Mouse (Mus musculus) heart, postnatal 0 days (tissue): ENCODE measurements around the gene Ccdc85c. TPM values are rescaled to one million over a fixed set of nuclear protein-coding genes. Genes with fewer than 3 reads are reported as not detected.

Experiments used
- ATAC-seq: fragments of 200-750 bp; cut with Nextera tagmentation; 2 replicates; pipeline ENCODE4 v1.8.0; 2017; ENCODE audit warnings: low read depth, moderate number of reproducible peaks, moderate library complexity; ENCODE audit not compliant: insufficient read depth
- DNase-seq: peaks from one replicate; pipeline ENCODE4 v3.0.0-alpha.2; 2016; ENCODE audit warnings: low spot score
- H3K27ac ChIP-seq: fragments of 300-500 bp; sonication (generic); 2 replicates; pipeline ENCODE4 v1.5.1; 2014; ENCODE audit warnings: low read depth, mild to moderate bottlenecking
- H3K27me3 ChIP-seq: fragments of 300-500 bp; sonication (generic); 2 replicates; pipeline ENCODE4 v1.6.1; 2014; ENCODE audit warnings: low read length, mixed read lengths; ENCODE audit not compliant: control insufficient read depth, insufficient read depth
- H3K36me3 ChIP-seq: fragments of 300-500 bp; sonication (generic); replicated peaks from 2 replicates; pipeline ENCODE4 v1.6.1; 2014; ENCODE audit warnings: low read length, mixed read lengths; ENCODE audit not compliant: control insufficient read depth, insufficient read depth
- H3K4me1 ChIP-seq: fragments of 300-500 bp; sonication (generic); 2 replicates; pipeline ENCODE4 v1.6.1; 2014; ENCODE audit warnings: antibody characterized with exemption; ENCODE audit not compliant: control insufficient read depth, insufficient read depth
- H3K4me2 ChIP-seq: fragments of 300-500 bp; sonication (generic); 2 replicates; pipeline ENCODE4 v1.6.1; 2014; ENCODE audit warnings: low read depth, mild to moderate bottlenecking, low read length, moderate library complexity
- H3K4me3 ChIP-seq: fragments of 300-500 bp; sonication (generic); 2 replicates; pipeline ENCODE4 v1.5.1; 2014; ENCODE audit warnings: low read depth, low read length
- H3K9ac ChIP-seq: fragments of 300-500 bp; sonication (generic); replicated peaks from 2 replicates; pipeline ENCODE4 v1.6.1; 2014; ENCODE audit warnings: low read depth, low read length, mixed read lengths
- H3K9me3 ChIP-seq: fragments of 300-500 bp; sonication (generic); replicated peaks from 2 replicates; pipeline ENCODE4 v1.6.1; 2016; ENCODE audit warnings: low read length; ENCODE audit not compliant: control insufficient read depth
- CTCF ChIP-seq: IDR thresholded peaks from 2 replicates; pipeline ENCODE4 v1.5.1; 2016; ENCODE audit warnings: antibody characterized with exemption, control low read depth, low read depth
- EP300 ChIP-seq: IDR thresholded peaks from 2 replicates; pipeline ENCODE4 v1.6.1; 2016; ENCODE audit warnings: antibody characterized with exemption, low read depth
- WGBS: fragments of 180-500 bp; shearing (Covaris S2); extraction: QIAGEN DNeasy Blood & Tissue Kit; methylation state at CpG from one replicate; pipeline ENCODE4 v1.1.7; 2014; 5-methylcytosine and 5-hydroxymethylcytosine counted together
- polyA plus RNA-seq: library from polyadenylated mRNA; unstranded; fragments of >200 nt; fragmentation: Nextera tagmentation; extraction: Ambion mirVana; gene quantifications from 2 replicates; pipeline ENCODE4 v1.2.1, GENCODE M21; 2015
- total RNA-seq: library from RNA; depleted of rRNA; stranded (reverse); fragments of >200 nt; gene quantifications from 2 replicates; pipeline ENCODE4 v1.2.3, GENCODE M21; 2014; ENCODE audit warnings: low replicate concordance

Ccdc85c gene
- total and polyA plus RNA-seq, 2 experiments from 2014 or later = 7.8 to 44.7 TPM

- Histone ChIP-seq H3K9me3 (no peaks in the 10 kb centered on the region), H3K4me1 (peaks cover 4% of the 10 kb centered on the region; the same call in 1 of the 2 replicates), H3K9ac (no peak overlapping the region), H3K36me3 (no peaks in the 10 kb centered on the region), H3K4me2 (no peak overlapping the region), H3K4me3 (no peak overlapping the region), H3K27me3 (peaks cover 51% of the 10 kb centered on the region), H3K27ac (no peak overlapping the region)
- WGBS = 66% methylated on average over 6 of the region's 6 CpGs
- TF ChIP-seq CTCF (no peak), EP300 (no peak)
- ATAC-seq (no peak), DNase-seq (no peak)
Observed at GRCm38 (mm10) chr12:108316655-108317054, 41.4 kb upstream of the Ccdc85c start.

DNA sequence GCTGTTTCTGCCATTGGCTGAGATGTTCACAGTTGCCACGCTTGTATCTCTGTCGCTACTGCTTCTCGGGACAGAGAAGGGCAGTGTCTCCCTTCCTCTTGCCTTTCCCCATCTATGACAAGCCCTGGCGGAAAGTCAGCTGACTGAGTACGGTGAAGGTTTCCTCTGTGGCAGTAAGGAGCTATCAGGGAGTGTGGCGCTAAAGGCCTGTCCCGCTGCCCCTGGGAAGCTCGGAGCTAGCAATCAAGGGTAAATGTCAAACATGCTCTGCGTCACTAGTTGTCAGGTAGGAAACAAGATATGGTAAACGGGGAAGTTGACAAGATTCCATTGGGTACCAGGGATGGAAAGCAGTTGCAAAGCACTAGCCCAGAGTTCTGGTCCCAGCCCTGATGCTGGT lies 40.6 kb upstream of the Ccdc85c start:
- DNase-seq (no peak), ATAC-seq (no peak)
- Histone ChIP-seq H3K36me3 (no peaks in the 10 kb centered on the region), H3K9me3 (no peaks in the 10 kb centered on the region), H3K4me1 (peaks cover 4% of the 10 kb centered on the region; the same call in 1 of the 2 replicates), H3K4me3 (no peak overlapping the region), H3K27ac (no peak overlapping the region), H3K4me2 (no peak overlapping the region), H3K27me3 (peaks cover 49% of the 10 kb centered on the region), H3K9ac (no peak overlapping the region)
- TF ChIP-seq EP300 (no peak), CTCF (no peak)
- 27% methylated on average over 10 of the region's 10 CpGs for WGBS

- Histone ChIP-seq H3K4me1 (no peaks in the 10 kb centered on the region), H3K4me3 (no peak overlapping the region), H3K4me2 (no peak overlapping the region), H3K36me3 (no peaks in the 10 kb centered on the region), H3K9me3 (no peaks in the 10 kb centered on the region), H3K27ac (no peak overlapping the region), H3K27me3 (peaks cover 27% of the 10 kb centered on the region), H3K9ac (no peak overlapping the region)
- 89% methylated on average over 1 of the region's 1 CpGs for WGBS
- no peak for ATAC-seq
- no peak for DNase-seq
- TF ChIP-seq EP300 (no peak), CTCF (no peak)
Observed at GRCm38 (mm10) chr12:108313244-108313772, 38.1 kb upstream of the Ccdc85c start.

DNA sequence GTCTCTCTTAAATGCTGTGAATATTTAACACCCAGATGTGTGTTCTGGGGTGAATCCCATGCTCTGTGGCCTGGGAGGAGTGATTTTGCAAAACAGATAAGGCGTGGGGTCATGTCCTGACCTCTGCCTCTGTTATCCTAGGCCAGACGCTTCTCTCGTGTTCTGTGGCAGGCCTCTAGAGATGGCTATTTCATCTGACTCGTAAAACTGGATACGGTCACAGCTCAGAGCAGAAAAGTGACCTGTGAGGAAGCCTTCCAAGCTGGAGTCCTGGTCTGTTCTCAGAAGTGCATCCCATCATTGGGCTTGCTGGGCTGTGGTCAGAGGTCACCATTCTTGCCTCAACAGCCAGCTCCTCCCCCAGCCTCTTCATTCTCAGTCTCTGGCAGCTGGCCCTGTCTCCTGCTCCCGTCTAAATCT lies 37.2 kb upstream of the Ccdc85c start:
- no peaks in the 10 kb centered on the region for H3K9me3 ChIP-seq
- ATAC-seq = no peak
- DNase-seq = no peak
- TF ChIP-seq CTCF = no peak
- TF ChIP-seq EP300 = no peak
- WGBS = 62% methylated on average over 6 of the region's 6 CpGs
- no peaks in the 10 kb centered on the region for H3K36me3 ChIP-seq
- H3K9ac ChIP-seq = no peak overlapping the region
- no peak overlapping the region for H3K4me2 ChIP-seq
- H3K27me3 ChIP-seq = peaks cover 19% of the 10 kb centered on the region
- H3K4me3 ChIP-seq = no peak overlapping the region
- no peaks in the 10 kb centered on the region; the same call in 1 of the 2 replicates for H3K4me1 ChIP-seq
- H3K27ac ChIP-seq = no peak overlapping the region

- H3K4me1 ChIP-seq = no peaks in the 10 kb centered on the region; the same call in 1 of the 2 replicates
- H3K36me3 ChIP-seq = no peaks in the 10 kb centered on the region
- TF ChIP-seq EP300 (no peak), CTCF (no peak)
- H3K9ac ChIP-seq = no peak overlapping the region
- ATAC-seq (no peak), DNase-seq (no peak)
- no peak overlapping the region for H3K27ac ChIP-seq
- 91% methylated on average over 27 of the region's 27 CpGs for WGBS
- H3K27me3 ChIP-seq = peaks cover 12% of the 10 kb centered on the region
- no peak overlapping the region for H3K4me2 ChIP-seq
- no peaks in the 10 kb centered on the region for H3K9me3 ChIP-seq
- no peak overlapping the region for H3K4me3 ChIP-seq
Observed at GRCm38 (mm10) chr12:108311741-108312290, 36.6 kb upstream of the Ccdc85c start.
